Mouse (Mus musculus) CH12.LX (cell line): Measurements from ENCODE around the gene Pde8b. TPM values are rescaled to one million over a fixed set of nuclear protein-coding genes. Genes with fewer than 3 reads are reported as not detected.

Experiments
- DNase-seq: peaks from one replicate; pipeline ENCODE4 v3.0.0-alpha.2; 2013; ENCODE audit errors: extremely low read depth
- H3K27ac ChIP-seq: 2 replicates; pipeline ENCODE4 v1.5.1; 2012; ENCODE audit warnings: low read depth, mild to moderate bottlenecking, control low read depth, moderate library complexity; ENCODE audit not compliant: insufficient read depth
- H3K27me3 ChIP-seq: replicated peaks from 2 replicates; pipeline ENCODE3; 2012; ENCODE audit warnings: inconsistent platforms
- H3K36me3 ChIP-seq, 2 experiments: replicated peaks in 1 of 2; 2 replicates each; pipeline versions ENCODE3 to v1.6.1; 2012; ENCODE audit warnings: inconsistent platforms in 1 of 2, low read length in 1 of 2, mild to moderate bottlenecking in 1 of 2, mixed read lengths in 1 of 2, moderate library complexity in 1 of 2; ENCODE audit not compliant: control insufficient read depth in 1 of 2, insufficient read depth in 1 of 2
- H3K4me1 ChIP-seq, 2 experiments: 2 replicates each; pipeline ENCODE4 v1.6.1; 2012; ENCODE audit warnings: inconsistent platforms in 1 of 2, moderate library complexity in 1 of 2; ENCODE audit not compliant: insufficient read depth in 2 of 2, control insufficient read depth in 1 of 2
- H3K4me2 ChIP-seq: 2 replicates; pipeline ENCODE4 v1.6.1; 2012; ENCODE audit warnings: low read depth, mild to moderate bottlenecking, control low read depth; ENCODE audit not compliant: poor library complexity, insufficient read depth, severe bottlenecking
- H3K4me3 ChIP-seq, 3 experiments: fragments of 150-350 bp in 1 of 3; sonication (generic) in 1 of 3; replicated peaks in 1 of 3; 2 replicates each; pipeline versions ENCODE3 to v1.5.1; 2011 to 2012; ENCODE audit warnings: low read depth in 2 of 3, low read length in 2 of 3, mild to moderate bottlenecking in 2 of 3, moderate library complexity in 2 of 3, control low read depth in 1 of 3, improper control_type of control experiment in 1 of 3, inconsistent platforms in 1 of 3, mixed read lengths in 1 of 3; ENCODE audit not compliant: poor library complexity in 1 of 3
- H3K79me2 ChIP-seq: replicated peaks from 2 replicates; pipeline ENCODE4 v1.6.1; 2012; ENCODE audit warnings: mild to moderate bottlenecking, moderate library complexity; ENCODE audit not compliant: control insufficient read depth, poor library complexity, insufficient read depth, severe bottlenecking; ENCODE audit errors: extremely low read depth
- H3K9ac ChIP-seq: 2 replicates; pipeline ENCODE4 v1.6.1; 2012; ENCODE audit warnings: low read depth, mild to moderate bottlenecking, control low read depth, moderate library complexity; ENCODE audit not compliant: insufficient read depth
- H3K9me3 ChIP-seq: replicated peaks from 2 replicates; pipeline ENCODE3; 2012; ENCODE audit warnings: low read length, inconsistent platforms, mixed read lengths
- BHLHE40 ChIP-seq: IDR thresholded peaks from 2 replicates; pipeline ENCODE4 v1.6.1; 2011; ENCODE audit warnings: mild to moderate bottlenecking, low read depth, low read length, improper control_type of control experiment
- CTCF ChIP-seq, 2 experiments: IDR thresholded peaks in 1 of 2; conservative IDR thresholded peaks in 1 of 2; 2 replicates each; pipeline ENCODE4 v1.5.1; 2011 to 2012; ENCODE audit warnings: low read depth in 2 of 2, low read length in 2 of 2, improper control_type of control experiment in 1 of 2, inconsistent platforms in 1 of 2, mild to moderate bottlenecking in 1 of 2, moderate library complexity in 1 of 2
- E2F4 ChIP-seq: IDR thresholded peaks from 2 replicates; pipeline ENCODE4 v1.6.1; 2011; ENCODE audit warnings: low read depth, low read length, improper control_type of control experiment; ENCODE audit not compliant: insufficient replicate concordance
- ELF1 ChIP-seq: IDR thresholded peaks from 2 replicates; pipeline ENCODE4 v1.6.1; 2014; ENCODE audit warnings: low read depth, mild to moderate bottlenecking, inconsistent platforms, low read length, improper control_type of control experiment
- GABPA ChIP-seq: IDR thresholded peaks from 2 replicates; pipeline ENCODE4 v1.6.1; 2012; ENCODE audit warnings: low read depth, low read length, improper control_type of control experiment, inconsistent platforms; ENCODE audit not compliant: insufficient replicate concordance
- IRF4 ChIP-seq: IDR thresholded peaks from 2 replicates; pipeline ENCODE4 v1.6.1; 2014; ENCODE audit warnings: low read depth, mild to moderate bottlenecking, inconsistent platforms, low read length, improper control_type of control experiment
- MXI1 ChIP-seq: IDR thresholded peaks from 2 replicates; pipeline ENCODE4 v1.6.1; 2011; ENCODE audit warnings: mild to moderate bottlenecking, low read depth, low read length, improper control_type of control experiment
- MYC ChIP-seq: IDR thresholded peaks from 2 replicates; pipeline ENCODE4 v1.6.1; 2011; ENCODE audit warnings: low read depth, mild to moderate bottlenecking, improper control_type of control experiment, low read length
- NELFE ChIP-seq: IDR thresholded peaks from 2 replicates; pipeline ENCODE4 v1.6.1; 2011; ENCODE audit warnings: low read depth, low read length, improper control_type of control experiment
- NRF1 ChIP-seq: IDR thresholded peaks from 2 replicates; pipeline ENCODE4 v1.6.1; 2014; ENCODE audit warnings: low read depth, mild to moderate bottlenecking, inconsistent platforms, low read length, improper control_type of control experiment, moderate library complexity
- RAD21 ChIP-seq: IDR thresholded peaks from 2 replicates; pipeline ENCODE4 v1.6.1; 2011; ENCODE audit warnings: low read depth, mild to moderate bottlenecking, low read length, improper control_type of control experiment, moderate library complexity
- SIN3A ChIP-seq: IDR thresholded peaks from 2 replicates; pipeline ENCODE4 v1.6.1; 2012; ENCODE audit warnings: low read length, improper control_type of control experiment, inconsistent platforms
- SMC3 ChIP-seq: IDR thresholded peaks from 2 replicates; pipeline ENCODE4 v1.6.1; 2011; ENCODE audit warnings: low read depth, low read length, improper control_type of control experiment
- USF1 ChIP-seq: IDR thresholded peaks from 2 replicates; pipeline ENCODE4 v1.6.1; 2014; ENCODE audit warnings: low read depth, mild to moderate bottlenecking, inconsistent platforms, low read length, improper control_type of control experiment
- ZC3H11A ChIP-seq: IDR thresholded peaks from 2 replicates; pipeline ENCODE4 v1.6.1; 2012; ENCODE audit warnings: low read depth, mild to moderate bottlenecking, inconsistent platforms, low read length, improper control_type of control experiment
- ZMIZ1 ChIP-seq: IDR thresholded peaks from 2 replicates; pipeline ENCODE4 v1.6.1; 2012; ENCODE audit warnings: low read depth, mild to moderate bottlenecking, inconsistent platforms, low read length, improper control_type of control experiment
- dilution Hi-C: fragments of 300-500 bp; cut with MboI; formaldehyde crosslinking; loops from 2 replicates; pipeline ENCODE4 v1.14.3; 2020; ENCODE audit warnings: low sequenced_read_pairs; ENCODE audit not compliant: extremely low pct_unique_long_range_greater_than_20kb, extremely low pct_ligation_motif_present
- in situ Hi-C: fragments of 300-500 bp; cut with MboI; formaldehyde crosslinking; loops from 3 replicates; pipeline ENCODE4 v1.14.3; 2019; ENCODE audit warnings: low sequenced_read_pairs, low pct_ligation_motif_present, low pct_unique_long_range_greater_than_20kb, mixed read lengths
- polyA plus RNA-seq: library from polyadenylated mRNA; unstranded; fragments of >175 nt; gene quantifications from 2 replicates; pipeline ENCODE4 v1.2.1, GENCODE M21; 2012; ENCODE audit warnings: low read depth; ENCODE audit not compliant: insufficient read length
- total RNA-seq, 2 experiments: library from RNA; depleted of rRNA; stranded (reverse); fragments of 300-350 nt in 1 of 2; fragments of >200 nt in 1 of 2; gene quantifications; 2 replicates each; pipeline ENCODE4 v1.2.3; 2012 to 2014

Pde8b gene
- total and polyA plus RNA-seq, 3 experiments = 0.25 to 2.0 (median 0.93) TPM

GRCm38 (mm10) chr13:95067854-95068253, 182.3 kb downstream of the Pde8b start:
- DNase-seq = peak; percentile 74
- peaks cover 2 to 3% of the 10 kb centered on the region in 2 experiments; a peak in 1 of 4 replicates for H3K4me1 ChIP-seq
- TF ChIP-seq E2F4 (no peak), ZMIZ1 (no peak), MXI1 (no peak), IRF4 (peak; percentile 18; the same call in 1 of the 2 replicates), SIN3A (no peak), CTCF (conservative IDR thresholded peaks at IDR 0.05 in 1 of 2, IDR thresholded peaks at IDR 0.05 in 1 of 2; ENCODE audit: low read depth in 2 of 2, low read length in 2 of 2) (peak; percentile 37 to 93; a peak in 3 of 4 replicates), ZC3H11A (peak; percentile 83), NELFE (peak; percentile 29; the same call in 1 of the 2 replicates), BHLHE40 (peak; percentile 57), NRF1 (no peak), SMC3 (peak; percentile 96), RAD21 (peak; percentile 85), USF1 (no peak)
- TF ChIP-seq, all 38 proteins: peak for 7
- Histone ChIP-seq H3K4me3 (no peak overlapping the region), H3K27ac (no peak overlapping the region), H3K9me3 (no peaks in the 10 kb centered on the region), H3K36me3 (no peaks in the 10 kb centered on the region), H3K79me2 (no peaks in the 10 kb centered on the region), H3K9ac (no peak overlapping the region), H3K4me2 (no peak overlapping the region), H3K27me3 (no peaks in the 10 kb centered on the region)
- dilution Hi-C loops (no loop called here), in situ Hi-C loops (loop anchor here (25.0 kb wide), 1 partner anchor 219 kb away; no protein-coding TSS in a partner anchor)

- Histone ChIP-seq H3K4me1 (peaks cover 2 to 7% of the 10 kb centered on the region in 2 experiments; a peak in 1 of 4 replicates), H3K9ac (no peak overlapping the region), H3K4me3 (no peak overlapping the region), H3K4me2 (no peak overlapping the region), H3K27ac (no peak overlapping the region), H3K27me3 (no peaks in the 10 kb centered on the region), H3K9me3 (no peaks in the 10 kb centered on the region), H3K36me3 (no peaks in the 10 kb centered on the region), H3K79me2 (no peaks in the 10 kb centered on the region)
- DNase-seq = no peak
- TF ChIP-seq RAD21 = no peak
- no peak for TF ChIP-seq USF1
- no peak for TF ChIP-seq GABPA
- TF ChIP-seq BHLHE40 = no peak
- TF ChIP-seq MYC = no peak
- no peak for TF ChIP-seq ELF1
- TF ChIP-seq CTCF (conservative IDR thresholded peaks at IDR 0.05 in 1 of 2, IDR thresholded peaks at IDR 0.05 in 1 of 2; ENCODE audit: low read depth in 2 of 2, low read length in 2 of 2) = no peak
- dilution Hi-C loops = no loop called here
- in situ Hi-C loops = loop anchor here (25.0 kb wide), 1 partner anchor 224 kb away; no protein-coding TSS in a partner anchor
Observed at GRCm38 (mm10) chr13:95063390-95064017, 186.6 kb downstream of the Pde8b start.
